Mouse (Mus musculus) C2C12 (cell line): ENCODE results near the gene Rgs3.

Experiments
- CEBPB ChIP-seq: IDR thresholded peaks from one replicate; pipeline ENCODE4 v1.6.1; 2011; ENCODE audit warnings: low read depth, mild to moderate bottlenecking, control low read depth, moderate library complexity
- CTCF ChIP-seq: IDR thresholded peaks from one replicate; pipeline ENCODE4 v1.5.1; 2011; ENCODE audit not compliant: control insufficient read depth, insufficient read depth, insufficient read length
- MAX ChIP-seq: IDR thresholded peaks from one replicate; pipeline ENCODE4 v1.6.1; 2011; ENCODE audit warnings: mild to moderate bottlenecking, control low read depth
- MYOD1 ChIP-seq: IDR thresholded peaks from one replicate; pipeline ENCODE4 v1.6.1; 2011; ENCODE audit warnings: low read depth; ENCODE audit not compliant: control insufficient read depth, insufficient read length
- MYOG ChIP-seq: IDR thresholded peaks from one replicate; pipeline ENCODE4 v1.6.1; 2011; ENCODE audit not compliant: control insufficient read depth, insufficient read length; ENCODE audit errors: extremely low read depth
- USF1 ChIP-seq: IDR thresholded peaks from one replicate; pipeline ENCODE4 v1.6.1; 2011; ENCODE audit warnings: low read depth, mild to moderate bottlenecking, control low read depth, moderate library complexity

DNA sequence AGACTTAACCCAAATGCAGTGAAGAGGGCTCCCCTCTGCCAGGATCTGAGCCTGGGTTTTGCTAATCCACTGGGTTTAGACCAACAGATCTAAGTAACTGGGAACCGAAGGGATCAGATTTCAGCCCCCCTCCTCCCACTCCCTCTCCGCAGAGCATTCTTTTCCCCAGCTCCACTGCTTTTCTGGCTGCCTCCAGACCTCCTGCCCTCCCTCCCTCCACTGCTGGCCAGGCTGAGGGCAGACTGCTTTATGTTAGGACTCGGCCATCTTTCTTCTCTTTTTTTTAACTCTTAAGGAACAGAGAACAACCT is 100.9 kb downstream of the Rgs3 start:
- TF ChIP-seq MAX (no peak), CTCF (no peak), USF1 (no peak), MYOD1 (no peak), CEBPB (no peak), MYOG (no peak)
